Mouse (Mus musculus) heart, adult 11 months (tissue): Measurements from ENCODE around the gene Setd5.

Experiments
- DNase-seq: peaks from one replicate; pipeline ENCODE4 v3.0.0; 2022

Gene Setd5

GRCm38 (mm10) chr6:113076686-113077516, at the start of gene Setd5:
Setd5 (plus strand) TSS chr6:113077365.
- peak; percentile 100 for DNase-seq

- peak; percentile 56 for DNase-seq
Measured at GRCm38 (mm10) chr6:113027446-113027845, 49.7 kb upstream of the Setd5 start.

GRCm38 (mm10) chr6:113029006-113029405, 48.2 kb upstream of the Setd5 start:
- peak; percentile 59 for DNase-seq

- peak; percentile 40 for DNase-seq
Measured at GRCm38 (mm10) chr6:113030553-113030952, 46.6 kb upstream of the Setd5 start.

GRCm38 (mm10) chr6:113030970-113031660, 46.0 kb upstream of the Setd5 start:
- peak; percentile 43 for DNase-seq

- DNase-seq = peak; percentile 74
Measured at GRCm38 (mm10) chr6:113032121-113032520, 45.0 kb upstream of the Setd5 start.

- peak; percentile 7 for DNase-seq
Measured at GRCm38 (mm10) chr6:113033185-113033584, 44.0 kb upstream of the Setd5 start.

- peak; percentile 54 for DNase-seq
Measured at GRCm38 (mm10) chr6:113034466-113034865, 42.7 kb upstream of the Setd5 start.

GRCm38 (mm10) chr6:113036463-113037175, 40.5 kb upstream of the Setd5 start:
- peak; percentile 55 for DNase-seq

GRCm38 (mm10) chr6:113037946-113038734, 39.0 kb upstream of the Setd5 start:
- peak; percentile 94 for DNase-seq

GRCm38 (mm10) chr6:113038735-113039058, 38.5 kb upstream of the Setd5 start:
- peak; percentile 84 for DNase-seq

- DNase-seq = peak; percentile 2
Measured at GRCm38 (mm10) chr6:113040319-113040718, 36.8 kb upstream of the Setd5 start.

- DNase-seq = peak; percentile 64
Measured at GRCm38 (mm10) chr6:113041215-113041990, 35.8 kb upstream of the Setd5 start.

- DNase-seq = no peak
Measured at GRCm38 (mm10) chr6:113045575-113045974, 31.6 kb upstream of the Setd5 start.

- DNase-seq = peak; percentile 100
Measured at GRCm38 (mm10) chr6:113046041-113046975, 30.9 kb upstream of the Setd5 start, which contains the start of gene Thumpd3. Thumpd3 (plus strand) TSS chr6:113046225.

- peak; percentile 93 for DNase-seq
Measured at GRCm38 (mm10) chr6:113047016-113047746, 30.0 kb upstream of the Setd5 start.

- no peak for DNase-seq
Measured at GRCm38 (mm10) chr6:113048371-113048770, 28.8 kb upstream of the Setd5 start.

GRCm38 (mm10) chr6:113049159-113049558, 28.0 kb upstream of the Setd5 start:
- no peak for DNase-seq

GRCm38 (mm10) chr6:113052972-113053371, 24.2 kb upstream of the Setd5 start:
- DNase-seq = no peak
